Mouse (Mus musculus): ENCODE measurements around the gene Wdr83. TPM values are rescaled to one million over a fixed set of nuclear protein-coding genes. Genes with fewer than 3 reads are reported as not detected.

The Wdr83 gene
- polyA plus RNA-seq (2014; fragmentation: Illumina TruSeq; extraction: RNeasy Lipid Tissue Mini Kit (QIAGEN cat#74804); ENCODE audit: insufficient read depth, low read depth, low replicate concordance) = 19.6 TPM

GRCm38 (mm10) chr8:85081216-85081555 lies at the start of gene Wdr83:
Gene Wdr83, minus strand, starts transcription at chr8:85081306.

GRCm38 (mm10) chr8:85122995-85123394 lies 41.9 kb upstream of the Wdr83 start, which contains the start of gene Zfp791:
Gene Zfp791, minus strand, starts transcription at chr8:85123095.

GRCm38 (mm10) chr8:85083108-85083813 lies 2.2 kb upstream of the Wdr83 start, which contains the start of gene Man2b1:
Gene Man2b1, plus strand, starts transcription at chr8:85083270.

GRCm38 (mm10) chr8:85080532-85081215 lies 432 bp downstream of the Wdr83 start, which contains the start of gene Wdr83os:
Gene Wdr83os, plus strand, starts transcription at chr8:85080740.

GRCm38 (mm10) chr8:85071514-85072281 lies 9.4 kb downstream of the Wdr83 start, which contains the start of gene Dhps:
Gene Dhps, plus strand, starts transcription at chr8:85071757.

GRCm38 (mm10) chr8:85067982-85068381 lies 13.1 kb downstream of the Wdr83 start, which contains the start of gene Gm5741:
Gene Gm5741, minus strand, starts transcription at chr8:85067982.

GRCm38 (mm10) chr8:85059879-85060616 lies 21.1 kb downstream of the Wdr83 start, which contains the start of gene Fbxw9:
Gene Fbxw9, plus strand, starts transcription at chr8:85060055.

GRCm38 (mm10) chr8:85036718-85037365 lies 44.3 kb downstream of the Wdr83 start, which contains the start of gene Tnpo2:
Gene Tnpo2, plus strand, starts transcription at chr8:85036915.

GRCm38 (mm10) chr8:85026670-85027515 lies 54.2 kb downstream of the Wdr83 start, which contains the start of gene Trir:
Gene Trir, plus strand, starts transcription at chr8:85026823.

GRCm38 (mm10) chr8:85025098-85025932 lies 55.8 kb downstream of the Wdr83 start, which contains the start of gene Asna1:
Gene Asna1, minus strand, starts transcription at chr8:85025281.

Other genes with a start within 250 kb of the Wdr83 start
- 12.6 TPM for gene Gadd45gip1, start 249.8 kb downstream of the Wdr83 start, polyA plus RNA-seq (2014; fragmentation: Illumina TruSeq; extraction: RNeasy Lipid Tissue Mini Kit (QIAGEN cat#74804); ENCODE audit: insufficient read depth, low read depth, low replicate concordance)
- 43.6 TPM for gene Rad23a, start 240.6 kb downstream of the Wdr83 start, polyA plus RNA-seq (2014; fragmentation: Illumina TruSeq; extraction: RNeasy Lipid Tissue Mini Kit (QIAGEN cat#74804); ENCODE audit: insufficient read depth, low read depth, low replicate concordance)
- 348 TPM for gene Calr, start 234.4 kb downstream of the Wdr83 start, polyA plus RNA-seq (2014; fragmentation: Illumina TruSeq; extraction: RNeasy Lipid Tissue Mini Kit (QIAGEN cat#74804); ENCODE audit: insufficient read depth, low read depth, low replicate concordance)
- 20.7 TPM for gene Farsa, start 224.3 kb downstream of the Wdr83 start, polyA plus RNA-seq (2014; fragmentation: Illumina TruSeq; extraction: RNeasy Lipid Tissue Mini Kit (QIAGEN cat#74804); ENCODE audit: insufficient read depth, low read depth, low replicate concordance)
- 6.5 TPM for gene Syce2, start 209.2 kb downstream of the Wdr83 start, polyA plus RNA-seq (2014; fragmentation: Illumina TruSeq; extraction: RNeasy Lipid Tissue Mini Kit (QIAGEN cat#74804); ENCODE audit: insufficient read depth, low read depth, low replicate concordance)
- 19.6 TPM for gene Gcdh, start 187.4 kb downstream of the Wdr83 start, polyA plus RNA-seq (2014; fragmentation: Illumina TruSeq; extraction: RNeasy Lipid Tissue Mini Kit (QIAGEN cat#74804); ENCODE audit: insufficient read depth, low read depth, low replicate concordance)
- 0.20 TPM for gene Klf1, start 179.4 kb downstream of the Wdr83 start, polyA plus RNA-seq (2014; fragmentation: Illumina TruSeq; extraction: RNeasy Lipid Tissue Mini Kit (QIAGEN cat#74804); ENCODE audit: insufficient read depth, low read depth, low replicate concordance)
- 28.2 TPM for gene Dnase2a, start 172.7 kb downstream of the Wdr83 start, polyA plus RNA-seq (2014; fragmentation: Illumina TruSeq; extraction: RNeasy Lipid Tissue Mini Kit (QIAGEN cat#74804); ENCODE audit: insufficient read depth, low read depth, low replicate concordance)
- 0.09 TPM for gene Mast1, start 143.9 kb downstream of the Wdr83 start, polyA plus RNA-seq (2014; fragmentation: Illumina TruSeq; extraction: RNeasy Lipid Tissue Mini Kit (QIAGEN cat#74804); ENCODE audit: insufficient read depth, low read depth, low replicate concordance)
- gene Rtbdn, start 134.3 kb downstream of the Wdr83 start, polyA plus RNA-seq (2014; fragmentation: Illumina TruSeq; extraction: RNeasy Lipid Tissue Mini Kit (QIAGEN cat#74804); ENCODE audit: insufficient read depth, low read depth, low replicate concordance) = not detected
- gene Gm49661, start 111.9 kb downstream of the Wdr83 start, polyA plus RNA-seq (2014; fragmentation: Illumina TruSeq; extraction: RNeasy Lipid Tissue Mini Kit (QIAGEN cat#74804); ENCODE audit: insufficient read depth, low read depth, low replicate concordance) = not detected
- 256 TPM for gene Prdx2, start 111.7 kb downstream of the Wdr83 start, polyA plus RNA-seq (2014; fragmentation: Illumina TruSeq; extraction: RNeasy Lipid Tissue Mini Kit (QIAGEN cat#74804); ENCODE audit: insufficient read depth, low read depth, low replicate concordance)
- gene Rnaseh2a, start 111.5 kb downstream of the Wdr83 start, polyA plus RNA-seq (2014; fragmentation: Illumina TruSeq; extraction: RNeasy Lipid Tissue Mini Kit (QIAGEN cat#74804); ENCODE audit: insufficient read depth, low read depth, low replicate concordance) = 36.8 TPM
- 59.1 TPM for gene Junb, start 102.6 kb downstream of the Wdr83 start, polyA plus RNA-seq (2014; fragmentation: Illumina TruSeq; extraction: RNeasy Lipid Tissue Mini Kit (QIAGEN cat#74804); ENCODE audit: insufficient read depth, low read depth, low replicate concordance)
- gene Hook2, start 90.7 kb downstream of the Wdr83 start, polyA plus RNA-seq (2014; fragmentation: Illumina TruSeq; extraction: RNeasy Lipid Tissue Mini Kit (QIAGEN cat#74804); ENCODE audit: insufficient read depth, low read depth, low replicate concordance) = 6.5 TPM
- gene Best2, start 66.8 kb downstream of the Wdr83 start, polyA plus RNA-seq (2014; fragmentation: Illumina TruSeq; extraction: RNeasy Lipid Tissue Mini Kit (QIAGEN cat#74804); ENCODE audit: insufficient read depth, low read depth, low replicate concordance) = not detected
- 56.6 TPM for gene Asna1, start 56.0 kb downstream of the Wdr83 start, polyA plus RNA-seq (2014; fragmentation: Illumina TruSeq; extraction: RNeasy Lipid Tissue Mini Kit (QIAGEN cat#74804); ENCODE audit: insufficient read depth, low read depth, low replicate concordance)
- gene Trir, start 54.5 kb downstream of the Wdr83 start, polyA plus RNA-seq (2014; fragmentation: Illumina TruSeq; extraction: RNeasy Lipid Tissue Mini Kit (QIAGEN cat#74804); ENCODE audit: insufficient read depth, low read depth, low replicate concordance) = 138 TPM
- gene Tnpo2, start 44.4 kb downstream of the Wdr83 start, polyA plus RNA-seq (2014; fragmentation: Illumina TruSeq; extraction: RNeasy Lipid Tissue Mini Kit (QIAGEN cat#74804); ENCODE audit: insufficient read depth, low read depth, low replicate concordance) = 14.4 TPM
- gene Fbxw9, start 21.3 kb downstream of the Wdr83 start, polyA plus RNA-seq (2014; fragmentation: Illumina TruSeq; extraction: RNeasy Lipid Tissue Mini Kit (QIAGEN cat#74804); ENCODE audit: insufficient read depth, low read depth, low replicate concordance) = 13.7 TPM
- gene Gm5741, start 13.3 kb downstream of the Wdr83 start, polyA plus RNA-seq (2014; fragmentation: Illumina TruSeq; extraction: RNeasy Lipid Tissue Mini Kit (QIAGEN cat#74804); ENCODE audit: insufficient read depth, low read depth, low replicate concordance) = not detected
- 31.0 TPM for gene Dhps, start 9.5 kb downstream of the Wdr83 start, polyA plus RNA-seq (2014; fragmentation: Illumina TruSeq; extraction: RNeasy Lipid Tissue Mini Kit (QIAGEN cat#74804); ENCODE audit: insufficient read depth, low read depth, low replicate concordance)
- gene Wdr83os, start 566 bp downstream of the Wdr83 start, polyA plus RNA-seq (2014; fragmentation: Illumina TruSeq; extraction: RNeasy Lipid Tissue Mini Kit (QIAGEN cat#74804); ENCODE audit: insufficient read depth, low read depth, low replicate concordance) = 89.8 TPM
- 26.8 TPM for gene Man2b1, start 2.0 kb upstream of the Wdr83 start, polyA plus RNA-seq (2014; fragmentation: Illumina TruSeq; extraction: RNeasy Lipid Tissue Mini Kit (QIAGEN cat#74804); ENCODE audit: insufficient read depth, low read depth, low replicate concordance)
- gene Zfp791, start 41.8 kb upstream of the Wdr83 start, polyA plus RNA-seq (2014; fragmentation: Illumina TruSeq; extraction: RNeasy Lipid Tissue Mini Kit (QIAGEN cat#74804); ENCODE audit: insufficient read depth, low read depth, low replicate concordance) = 1.0 TPM
- not detected for gene Cks1brt, start 70.6 kb upstream of the Wdr83 start, polyA plus RNA-seq (2014; fragmentation: Illumina TruSeq; extraction: RNeasy Lipid Tissue Mini Kit (QIAGEN cat#74804); ENCODE audit: insufficient read depth, low read depth, low replicate concordance)
- not detected for gene Olfr371, start 144.7 kb upstream of the Wdr83 start, polyA plus RNA-seq (2014; fragmentation: Illumina TruSeq; extraction: RNeasy Lipid Tissue Mini Kit (QIAGEN cat#74804); ENCODE audit: insufficient read depth, low read depth, low replicate concordance)
- gene Orc6, start 218.3 kb upstream of the Wdr83 start, polyA plus RNA-seq (2014; fragmentation: Illumina TruSeq; extraction: RNeasy Lipid Tissue Mini Kit (QIAGEN cat#74804); ENCODE audit: insufficient read depth, low read depth, low replicate concordance) = 21.7 TPM
- gene Vps35, start 218.5 kb upstream of the Wdr83 start, polyA plus RNA-seq (2014; fragmentation: Illumina TruSeq; extraction: RNeasy Lipid Tissue Mini Kit (QIAGEN cat#74804); ENCODE audit: insufficient read depth, low read depth, low replicate concordance) = 55.7 TPM